Mouse (Mus musculus) stomach, adult 2 months (tissue): ENCODE measurements around the gene Kcnh1. TPM values are rescaled to one million over a fixed set of nuclear protein-coding genes. Genes with fewer than 3 reads are reported as not detected.

Experiments
- polyA plus RNA-seq: library from polyadenylated mRNA; depleted of rRNA; stranded (reverse); fragments of >200 nt; gene quantifications from 2 replicates; pipeline ENCODE4 v1.2.3, GENCODE M21; 2012; rRNA removed

The Kcnh1 gene
- 0.04 and 0.08 TPM in 2 replicates for polyA plus RNA-seq

DNA sequence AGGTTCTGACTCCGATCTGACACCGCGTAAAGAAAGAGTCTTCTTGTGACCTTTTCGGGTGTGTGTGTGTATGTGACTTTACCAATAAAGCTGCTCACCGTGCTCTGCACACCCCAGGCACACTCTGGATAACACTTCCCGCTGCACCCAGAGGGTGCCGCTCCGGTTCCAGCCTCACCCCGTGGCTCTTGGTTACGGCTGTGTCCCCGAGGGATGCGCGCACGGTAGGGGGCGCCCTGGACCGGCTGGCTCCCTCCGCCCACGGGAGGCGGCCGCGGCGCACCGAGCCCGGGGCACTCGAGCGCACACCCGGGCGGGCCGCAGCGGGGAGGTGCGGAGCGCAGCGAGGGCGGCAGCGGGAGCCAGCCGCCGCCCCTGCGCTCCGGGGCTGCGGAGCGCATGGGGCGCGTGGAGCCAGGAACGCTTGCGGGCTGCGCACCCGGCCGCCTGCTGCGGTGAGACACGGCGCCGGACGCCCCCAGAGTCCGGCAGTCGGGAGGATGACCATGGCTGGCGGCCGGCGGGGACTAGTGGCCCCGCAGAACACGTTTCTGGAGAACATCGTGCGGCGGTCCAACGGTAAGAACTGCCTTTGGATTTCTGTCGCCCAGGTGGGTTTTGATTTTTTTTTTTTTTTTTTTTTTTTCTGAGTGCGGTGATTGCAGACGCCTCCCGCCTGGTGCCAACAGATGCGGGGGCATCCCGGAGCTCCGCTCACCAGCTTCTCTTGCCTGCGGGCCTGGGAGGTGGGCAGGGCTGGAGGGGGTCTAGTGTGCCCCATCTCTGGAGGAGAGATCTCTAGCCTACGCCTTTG lies at the start of gene Kcnh1:
Gene Kcnh1 (plus strand): TSS at position 267 of the 814 bp plus-strand sequence.

Other genes starting within 250 kb of the Kcnh1 start
- gene Rd3, start 213.4 kb upstream of the Kcnh1 start, polyA plus RNA-seq: 0.14 TPM in 1 of 2 replicates, not detected in the other
- 2.0 and 2.3 TPM in 2 replicates for gene Traf5, start 98.2 kb upstream of the Kcnh1 start, polyA plus RNA-seq
- 11.0 and 19.7 TPM in 2 replicates for gene Rcor3, start 52.7 kb upstream of the Kcnh1 start, polyA plus RNA-seq